Mouse (Mus musculus) adrenal gland, adult (tissue): ENCODE measurements at regions not wholly inside any gene's neighbourhood (a gene's known extent, or its start where the extent isn't known, plus 50 kb on each side); places are given as distances from the start of the nearest gene placed in this dataset.
A peak's percentile ranks its signal among the peaks of the same experiment; 100 is the strongest.
"Not testable (repeated sequence)": the region's sequence is repeated elsewhere in the genome, so short reads cannot be mapped to it uniquely, and the experiment has no call there.

Experiments
- DNase-seq, 2 experiments: peaks; one replicate each; pipeline ENCODE4 v3.0.0; 2022 to 2023; ENCODE audit warnings: low spot score in 1 of 2; ENCODE audit not compliant: inconsistent age in 2 of 2

- not testable (repeated sequence) for DNase-seq
These were observed 338.1 kb downstream of the Gm21863 start for GRCm38 (mm10) chr12:20292368-20292767.

- DNase-seq: peak in 1 of 2 experiments; percentile 4
These were observed 357.9 kb downstream of the Gm21863 start for GRCm38 (mm10) chr12:20311951-20312849.
